Mouse (Mus musculus) E14TG2a.4 (cell line): ENCODE measurements at regions not wholly inside any gene's neighbourhood (a gene's known extent, or its start where the extent isn't known, plus 50 kb on each side); places are given as distances from the start of the nearest gene placed in this dataset.

Source experiments
- H3K27me3 ChIP-seq: 2 replicates; pipeline ENCODE4 v1.6.1; 2014; ENCODE audit warnings: low read length, control low read depth; ENCODE audit not compliant: insufficient read depth
- H3K36me3 ChIP-seq: 2 replicates; pipeline ENCODE4 v1.6.1; 2014; ENCODE audit warnings: low read length, control low read depth; ENCODE audit not compliant: insufficient read depth
- H3K4me1 ChIP-seq: replicated peaks from 2 replicates; pipeline ENCODE4 v1.6.1; 2014; ENCODE audit warnings: low read depth, low read length, control low read depth
- H3K4me3 ChIP-seq: replicated peaks from 2 replicates; pipeline ENCODE4 v1.5.1; 2014; ENCODE audit warnings: mild to moderate bottlenecking, low read length
- H3K9me3 ChIP-seq: 2 replicates; pipeline ENCODE4 v1.6.1; 2014; ENCODE audit warnings: low read length, control low read depth
- CTCF ChIP-seq: conservative IDR thresholded peaks from 2 replicates; pipeline ENCODE4 v1.5.1; 2014; ENCODE audit warnings: low read length
- NANOG ChIP-seq: IDR thresholded peaks from 2 replicates; pipeline ENCODE4 v1.6.1; 2014; ENCODE audit warnings: borderline replicate concordance, low read length, mixed read lengths
- POU5F1 ChIP-seq: IDR thresholded peaks from 2 replicates; pipeline ENCODE4 v1.6.1; 2014; ENCODE audit warnings: low read length, borderline replicate concordance

- H3K9me3 ChIP-seq, result peaks cover 20% of the 10 kb centered on the region
- H3K4me1 ChIP-seq, result no peaks in the 10 kb centered on the region
- H3K36me3 ChIP-seq, result no peaks in the 10 kb centered on the region
- TF ChIP-seq CTCF (peak; percentile 33), POU5F1 (no peak), NANOG (no peak)
- H3K27me3 ChIP-seq, result no peaks in the 10 kb centered on the region
- H3K4me3 ChIP-seq, result no peak overlapping the region
These were observed 52.9 kb upstream of the Ica1 start for GRCm38 (mm10) chr6:8831204-8831603.

DNA sequence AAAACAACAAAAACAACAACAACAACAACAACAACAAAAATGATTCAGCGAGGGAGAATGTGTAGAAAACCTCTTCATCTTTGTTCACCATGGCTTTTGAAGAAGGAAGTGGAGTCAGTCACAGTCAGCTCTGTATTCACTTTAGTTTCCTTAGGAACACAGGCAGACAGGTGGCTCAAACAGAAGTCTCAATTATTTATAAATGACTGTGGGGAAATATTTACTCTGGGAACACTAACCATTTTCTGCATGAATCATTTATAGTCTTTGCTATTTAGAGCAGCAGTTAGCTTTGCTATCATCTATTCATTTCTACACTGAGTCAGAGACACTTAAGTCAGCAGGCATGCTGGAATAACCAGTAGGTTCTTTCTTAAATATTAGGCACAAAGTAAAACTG lies 54.6 kb upstream of the Ica1 start:
- no peak for TF ChIP-seq CTCF
- TF ChIP-seq POU5F1, result no peak
- TF ChIP-seq NANOG, result no peak
- Histone ChIP-seq H3K4me3 (no peak overlapping the region), H3K4me1 (no peaks in the 10 kb centered on the region), H3K36me3 (no peaks in the 10 kb centered on the region), H3K27me3 (no peaks in the 10 kb centered on the region), H3K9me3 (peaks cover 20% of the 10 kb centered on the region)

DNA sequence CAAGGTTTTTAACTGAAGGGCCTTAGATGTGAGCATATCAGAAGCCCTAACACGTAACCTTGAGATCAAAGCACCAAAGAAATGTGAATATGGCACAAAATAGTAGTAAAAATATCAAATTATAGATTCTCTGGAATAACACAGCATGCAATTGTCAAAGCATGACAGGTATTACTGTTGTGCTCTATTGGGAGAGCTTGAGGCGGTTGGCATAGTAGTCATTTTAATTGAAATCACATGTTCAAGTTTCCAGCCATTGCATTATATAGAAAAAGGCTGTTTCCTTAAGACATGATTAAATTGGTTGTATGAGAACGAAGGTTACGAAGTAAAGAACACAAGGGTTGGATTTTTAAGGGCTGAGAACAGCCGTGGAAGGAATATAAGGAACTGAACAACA lies 75.4 kb upstream of the Ica1 start:
- no peak overlapping the region for H3K4me3 ChIP-seq
- TF ChIP-seq CTCF, result no peak
- TF ChIP-seq POU5F1, result no peak
- no peak for TF ChIP-seq NANOG
- no peaks in the 10 kb centered on the region for H3K36me3 ChIP-seq
- no peaks in the 10 kb centered on the region for H3K27me3 ChIP-seq
- no peaks in the 10 kb centered on the region for H3K4me1 ChIP-seq
- no peaks in the 10 kb centered on the region for H3K9me3 ChIP-seq

DNA sequence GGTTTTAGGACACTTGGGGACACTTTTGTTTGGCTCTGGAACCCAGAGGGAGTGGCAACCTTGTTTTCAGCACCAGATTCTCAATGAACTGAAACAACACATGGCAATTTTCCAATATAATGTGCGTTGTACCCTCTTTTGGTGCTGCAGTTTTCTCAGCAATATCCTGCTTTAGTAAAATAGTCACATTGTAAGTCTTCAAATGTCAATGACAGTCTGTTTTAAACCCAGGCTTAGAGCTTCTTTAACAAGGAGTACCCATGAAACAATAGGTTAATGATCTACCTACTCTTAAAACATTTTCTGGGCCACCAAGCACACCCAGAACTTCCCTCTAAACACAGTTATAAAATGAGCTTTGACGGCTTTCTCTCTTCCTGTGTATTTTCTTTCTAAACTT lies 82.3 kb upstream of the Ica1 start:
- no peaks in the 10 kb centered on the region for H3K27me3 ChIP-seq
- H3K9me3 ChIP-seq, result no peaks in the 10 kb centered on the region
- no peaks in the 10 kb centered on the region for H3K36me3 ChIP-seq
- no peaks in the 10 kb centered on the region for H3K4me1 ChIP-seq
- H3K4me3 ChIP-seq, result no peak overlapping the region
- no peak for TF ChIP-seq POU5F1
- TF ChIP-seq NANOG, result no peak
- TF ChIP-seq CTCF, result no peak

DNA sequence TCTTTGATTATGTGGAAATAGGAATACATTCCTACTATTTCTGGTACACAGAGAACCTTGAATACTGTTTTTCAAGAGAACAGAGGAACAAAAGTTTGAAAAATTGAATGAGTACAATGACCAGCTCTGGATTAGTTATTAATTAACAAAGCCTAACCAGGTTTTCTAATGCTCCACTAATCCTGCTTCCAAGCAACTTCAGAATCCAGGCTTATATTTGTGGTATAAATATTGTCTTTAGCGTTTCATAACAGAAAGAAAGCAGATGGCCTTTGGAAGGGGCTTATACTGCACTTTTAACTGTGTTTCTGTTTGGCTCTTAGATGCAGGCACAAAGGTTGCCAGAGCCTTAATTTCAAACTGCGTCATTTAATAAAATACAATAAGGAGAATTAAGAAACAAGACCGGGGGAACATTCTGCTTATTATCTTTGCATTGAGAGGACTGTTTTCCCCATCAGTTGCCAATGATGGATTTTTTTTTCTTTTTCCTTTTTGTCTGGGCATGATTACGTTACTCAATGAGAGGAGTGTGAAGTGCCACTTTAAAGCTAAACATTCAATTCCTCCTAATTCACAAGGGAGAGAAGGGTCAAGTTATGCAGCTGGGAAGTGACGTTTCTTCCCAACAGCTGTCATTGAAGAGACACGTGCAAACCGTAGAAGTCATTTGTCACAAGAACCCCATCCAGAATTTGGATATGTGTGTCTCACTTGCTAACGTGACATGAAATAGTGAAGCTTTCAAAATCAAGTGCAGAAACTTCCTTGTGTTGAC lies 84.2 kb upstream of the Nxph1 start:
- H3K36me3 ChIP-seq, result no peaks in the 10 kb centered on the region
- H3K4me3 ChIP-seq, result no peak overlapping the region
- TF ChIP-seq POU5F1 (no peak), CTCF (no peak), NANOG (no peak)
- H3K27me3 ChIP-seq, result no peaks in the 10 kb centered on the region
- no peaks in the 10 kb centered on the region for H3K4me1 ChIP-seq
- H3K9me3 ChIP-seq, result no peaks in the 10 kb centered on the region

- Histone ChIP-seq H3K4me1 (peaks cover 6% of the 10 kb centered on the region; the same call in 1 of the 2 replicates), H3K9me3 (no peaks in the 10 kb centered on the region), H3K4me3 (no peak overlapping the region), H3K27me3 (no peaks in the 10 kb centered on the region), H3K36me3 (no peaks in the 10 kb centered on the region)
- TF ChIP-seq POU5F1, result no peak
- no peak for TF ChIP-seq CTCF
- TF ChIP-seq NANOG, result no peak
These were observed 70.7 kb upstream of the Nxph1 start for GRCm38 (mm10) chr6:8877373-8878070.

DNA sequence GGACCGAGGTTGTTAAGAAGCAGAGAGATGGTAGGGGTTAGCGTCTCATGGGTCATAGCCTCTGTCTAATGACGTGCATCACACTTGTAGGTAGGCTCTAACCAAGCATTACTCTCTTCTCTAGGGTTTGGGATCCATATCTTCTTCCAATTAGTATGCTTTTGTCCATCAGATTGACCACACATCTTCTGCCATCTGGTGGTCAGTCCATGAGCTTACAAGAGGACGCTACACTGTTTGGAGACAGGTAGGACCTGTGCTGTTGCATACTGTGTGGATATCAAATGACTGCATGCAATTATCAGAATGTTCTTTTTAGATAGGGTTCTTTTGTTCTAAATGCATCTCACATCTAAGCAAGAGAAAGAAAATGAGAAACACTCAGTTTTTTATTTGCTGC lies 54.6 kb upstream of the Nxph1 start:
- no peaks in the 10 kb centered on the region for H3K9me3 ChIP-seq
- no peaks in the 10 kb centered on the region for H3K36me3 ChIP-seq
- no peak overlapping the region for H3K4me3 ChIP-seq
- H3K27me3 ChIP-seq, result no peaks in the 10 kb centered on the region
- TF ChIP-seq NANOG, result no peak
- no peak for TF ChIP-seq CTCF
- TF ChIP-seq POU5F1, result no peak
- H3K4me1 ChIP-seq, result no peaks in the 10 kb centered on the region

- H3K4me3 ChIP-seq, result no peak overlapping the region
- no peaks in the 10 kb centered on the region for H3K36me3 ChIP-seq
- no peaks in the 10 kb centered on the region for H3K4me1 ChIP-seq
- no peak for TF ChIP-seq NANOG
- TF ChIP-seq CTCF, result no peak
- no peak for TF ChIP-seq POU5F1
- no peaks in the 10 kb centered on the region for H3K27me3 ChIP-seq
- no peaks in the 10 kb centered on the region for H3K9me3 ChIP-seq
These were observed 52.1 kb upstream of the Nxph1 start for GRCm38 (mm10) chr6:8896097-8896496.

GRCm38 (mm10) chr6:8896822-8897221 lies 51.4 kb upstream of the Nxph1 start:
- Histone ChIP-seq H3K4me1 (no peaks in the 10 kb centered on the region), H3K27me3 (no peaks in the 10 kb centered on the region), H3K36me3 (no peaks in the 10 kb centered on the region), H3K4me3 (no peak overlapping the region), H3K9me3 (no peaks in the 10 kb centered on the region)
- TF ChIP-seq CTCF, result no peak
- no peak for TF ChIP-seq POU5F1
- TF ChIP-seq NANOG, result no peak
